Comparison of ENCODE assay signal across 13 mouse cellular contexts in genomic region chr4:83925118-83925842, GRCm38 (mm10).
A peak's percentile ranks its signal among the peaks of the same experiment; 100 is the strongest.
DNase-seq lines count a peak whose midpoint lies in the region; ATAC-seq and TF ChIP-seq lines count a peak whose summit lies in the region.
"Had no signal": no experiment of that assay in that cellular context is flagged by ENCODE, and none has a peak within 500 bp of the region (broad histone marks: within the 10 kb centered on the region; RNA-seq: fewer than 3 reads in every experiment).

No protein-coding gene starts in this region.

- intact Hi-C loops in heart, postnatal 14 days (cut with DNase I) = no loop called here

- WGBS in kidney, embryonic 14.5 days = 47% methylated on average over 8 of the region's 8 CpGs

- peak; percentile 75; the same call in 1 of the 2 replicates for ATAC-seq in kidney, embryonic 14.5 days (ENCODE audit: low FRiP score, low TSS enrichment)
- no peak for ATAC-seq in CD4-positive, CD25-positive, alpha-beta regulatory T cell, adult 4 months
- ATAC-seq: liver, embryonic 12.5 days; midbrain, embryonic 16.5 days had no signal

- H3K4me3 ChIP-seq in ES-Bruce4 (ENCODE audit: low read depth, low read length) = no peak overlapping the region
- no peak overlapping the region for H3K4me3 ChIP-seq in kidney, embryonic 14.5 days (ENCODE audit: low read length)
- H3K4me3 ChIP-seq: embryonic facial prominence, embryonic 15.5 days; liver, embryonic 12.5 days had no signal

- no peaks in the 10 kb centered on the region for H3K36me3 ChIP-seq in ES-Bruce4 (ENCODE audit: control insufficient read depth, insufficient read depth, low read length, poor library complexity, severe bottlenecking)
- no peaks in the 10 kb centered on the region for H3K36me3 ChIP-seq in kidney, embryonic 14.5 days (ENCODE audit: control insufficient read depth, insufficient read depth, low read length)
- H3K36me3 ChIP-seq: embryonic facial prominence, embryonic 15.5 days; liver, embryonic 12.5 days had no signal

- TF ChIP-seq POLR2A in ES-Bruce4 (IDR thresholded peaks at IDR 0.05; ENCODE audit: insufficient read depth, low read length) = no peak

- no peak overlapping the region for H3K4me2 ChIP-seq in kidney, embryonic 14.5 days (replicated peaks; ENCODE audit: low read depth, low read length)
- H3K4me2 ChIP-seq: embryonic facial prominence, embryonic 15.5 days; liver, embryonic 12.5 days had no signal

- no peaks in the 10 kb centered on the region for H3K9me3 ChIP-seq in ES-Bruce4 (replicated peaks; ENCODE audit: control insufficient read depth, insufficient read depth, low read length, poor library complexity, severe bottlenecking)
- peaks cover 5% of the 10 kb centered on the region; the same call in 1 of the 2 replicates for H3K9me3 ChIP-seq in kidney, embryonic 14.5 days (ENCODE audit: control insufficient read depth, low read length)
- H3K9me3 ChIP-seq: embryonic facial prominence, embryonic 15.5 days; liver, embryonic 12.5 days had no signal

- H3K4me1 ChIP-seq in ES-Bruce4 (ENCODE audit: control insufficient read depth, insufficient read depth, low read length) = no peaks in the 10 kb centered on the region
- peaks cover 10% of the 10 kb centered on the region; the same call in 1 of the 2 replicates for H3K4me1 ChIP-seq in kidney, embryonic 14.5 days (ENCODE audit: control insufficient read depth, insufficient read depth, low read length)
- H3K4me1 ChIP-seq: embryonic facial prominence, embryonic 15.5 days; liver, embryonic 12.5 days had no signal

- no peaks in the 10 kb centered on the region for H3K27me3 ChIP-seq in ES-Bruce4 (ENCODE audit: control insufficient read depth, insufficient read depth, low read length, poor library complexity, severe bottlenecking)
- no peaks in the 10 kb centered on the region for H3K27me3 ChIP-seq in kidney, embryonic 14.5 days (ENCODE audit: control insufficient read depth, insufficient read depth, low read length)
- H3K27me3 ChIP-seq: embryonic facial prominence, embryonic 15.5 days; liver, embryonic 12.5 days had no signal

- TF ChIP-seq CTCF in ES-Bruce4 (IDR thresholded peaks at IDR 0.05; ENCODE audit: low read depth, low read length) = peak; percentile 18

- H3K9ac ChIP-seq in ES-Bruce4 (ENCODE audit: low read depth, poor library complexity, severe bottlenecking) = no peak overlapping the region
- no peak overlapping the region for H3K9ac ChIP-seq in kidney, embryonic 14.5 days (ENCODE audit: low read depth, low read length)
- H3K9ac ChIP-seq: embryonic facial prominence, embryonic 15.5 days; liver, embryonic 12.5 days had no signal

- no peak overlapping the region for H3K27ac ChIP-seq in ES-Bruce4 (ENCODE audit: insufficient read depth, low read length)
- H3K27ac ChIP-seq in kidney, embryonic 14.5 days (ENCODE audit: low read depth, low read length) = no peak overlapping the region
- H3K27ac ChIP-seq: embryonic facial prominence, embryonic 15.5 days; liver, embryonic 12.5 days had no signal

- no peak for TF ChIP-seq EP300 in ES-Bruce4 (IDR thresholded peaks at IDR 0.05; ENCODE audit: insufficient read depth, low read depth, low read length)

- DNase-seq in heart, adult 11 months = peak; percentile 52
- DNase-seq in heart, postnatal 14 days = no peak
- peak; percentile 23 for DNase-seq in ZHBTc4 (ENCODE audit: low read depth, low spot score)
- no peak for DNase-seq in right cerebral cortex, postnatal 36 days (ENCODE audit: low spot score in 2 of 2)
- DNase-seq in thymus, postnatal 14 days = no peak
- DNase-seq: spleen, adult 18-20 months; thymus, postnatal 36 days had no signal

Comparison
In these comparisons a context has a peak if more than half of its experiments do, and no peak if none do; other contexts are left out.
1. DNase-seq: peak in heart, adult 11 months (single experiment) and ZHBTc4 (single experiment); none in heart, postnatal 14 days (0 of 2), right cerebral cortex, postnatal 36 days (0 of 2) and thymus, postnatal 14 days (single experiment).